Mouse (Mus musculus) embryonic facial prominence, embryonic 13.5 days (tissue): ENCODE data around the gene C8a. TPM values are rescaled to one million over a fixed set of nuclear protein-coding genes. Genes with fewer than 3 reads are reported as not detected.

Experiments used
- ATAC-seq: fragments of 200-750 bp; cut with Nextera tagmentation; 2 replicates; pipeline ENCODE4 v1.8.0; 2017; ENCODE audit warnings: low read depth; ENCODE audit not compliant: insufficient number of reproducible peaks, insufficient read depth, low FRiP score, low TSS enrichment
- H3K27ac ChIP-seq: fragments of 300-500 bp; sonication (generic); 2 replicates; pipeline ENCODE4 v1.5.1; 2015; ENCODE audit warnings: moderate library complexity, mild to moderate bottlenecking, inconsistent platforms
- H3K27me3 ChIP-seq: fragments of 300-500 bp; sonication (generic); 2 replicates; pipeline ENCODE4 v1.6.1; 2015; ENCODE audit warnings: mild to moderate bottlenecking, inconsistent platforms
- H3K36me3 ChIP-seq: fragments of 300-500 bp; sonication (generic); 2 replicates; pipeline ENCODE4 v1.6.1; 2015; ENCODE audit warnings: mild to moderate bottlenecking, inconsistent platforms
- H3K4me1 ChIP-seq: fragments of 300-500 bp; sonication (generic); 2 replicates; pipeline ENCODE4 v1.6.1; 2015; ENCODE audit warnings: inconsistent platforms
- H3K4me2 ChIP-seq: fragments of 300-500 bp; sonication (generic); 2 replicates; pipeline ENCODE4 v1.6.1; 2015; ENCODE audit warnings: moderate library complexity, mild to moderate bottlenecking, inconsistent platforms
- H3K4me3 ChIP-seq: fragments of 300-500 bp; sonication (generic); 2 replicates; pipeline ENCODE4 v1.5.1; 2015; ENCODE audit warnings: mild to moderate bottlenecking, inconsistent platforms
- H3K9ac ChIP-seq: fragments of 300-500 bp; sonication (generic); 2 replicates; pipeline ENCODE4 v1.6.1; 2015; ENCODE audit warnings: mild to moderate bottlenecking, inconsistent platforms
- H3K9me3 ChIP-seq: fragments of 300-500 bp; sonication (generic); 2 replicates; pipeline ENCODE4 v1.6.1; 2016; ENCODE audit warnings: inconsistent platforms
- WGBS: fragments of 180-500 bp; shearing (Covaris S2); methylation state at CpG from one replicate; pipeline ENCODE4 v1.1.7; 2015; ENCODE audit warnings: mixed read lengths; 5-methylcytosine and 5-hydroxymethylcytosine counted together
- polyA plus RNA-seq: library from polyadenylated mRNA; unstranded; fragments of >200 nt; fragmentation: Nextera tagmentation; extraction: Ambion mirVana; gene quantifications from 2 replicates; pipeline ENCODE4 v1.2.1, GENCODE M21; 2015

Gene C8a
- polyA plus RNA-seq, 1 experiment from 2014 or later: not detected

DNA sequence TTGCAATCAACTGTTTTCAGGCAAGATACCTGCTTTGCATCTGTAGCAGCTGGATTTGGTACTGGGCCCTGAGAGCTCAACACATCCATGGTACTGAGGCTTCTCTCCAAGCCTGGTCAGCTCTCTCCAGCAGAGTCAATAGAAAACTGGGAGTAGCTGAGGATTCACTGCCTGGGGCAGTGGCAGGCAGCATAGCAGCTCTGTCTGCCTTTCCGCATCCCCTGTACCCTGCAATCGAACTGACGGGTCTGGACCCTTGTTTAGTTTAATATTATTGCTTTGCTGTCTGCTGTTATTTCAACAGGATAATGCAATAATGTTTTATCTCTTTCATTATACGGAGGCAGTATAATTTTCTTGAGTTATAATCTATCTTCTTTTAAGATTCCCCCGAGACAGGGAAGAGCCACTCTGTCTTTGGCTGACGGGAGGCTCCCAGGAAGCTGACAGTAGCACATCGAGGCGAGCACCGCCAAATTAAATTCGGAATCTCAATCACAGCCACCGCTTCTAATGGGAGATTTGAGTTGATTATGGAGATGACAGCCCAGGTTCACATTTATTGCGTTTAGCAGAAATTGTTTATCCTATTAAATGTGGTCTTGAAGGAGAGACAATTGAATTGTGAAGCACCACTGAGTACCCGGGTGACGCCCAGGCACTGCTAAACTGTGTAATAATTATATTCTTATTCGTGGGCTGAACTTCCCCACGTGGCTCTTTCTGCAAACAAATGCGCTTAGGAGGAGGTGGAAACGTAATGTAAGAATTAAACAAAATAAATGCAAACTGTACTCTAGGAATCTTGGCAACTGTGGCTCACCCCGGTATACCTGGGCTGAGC is 70.6 kb downstream of the C8a start:
- no peaks in the 10 kb centered on the region for H3K4me1 ChIP-seq
- H3K4me2 ChIP-seq: no peak overlapping the region
- no peak overlapping the region for H3K4me3 ChIP-seq
- H3K27me3 ChIP-seq: no peaks in the 10 kb centered on the region
- ATAC-seq: no peak
- 71% methylated on average over 19 of the region's 19 CpGs for WGBS
- no peak overlapping the region for H3K9ac ChIP-seq
- no peaks in the 10 kb centered on the region for H3K36me3 ChIP-seq
- no peaks in the 10 kb centered on the region for H3K9me3 ChIP-seq
- H3K27ac ChIP-seq: no peak overlapping the region

DNA sequence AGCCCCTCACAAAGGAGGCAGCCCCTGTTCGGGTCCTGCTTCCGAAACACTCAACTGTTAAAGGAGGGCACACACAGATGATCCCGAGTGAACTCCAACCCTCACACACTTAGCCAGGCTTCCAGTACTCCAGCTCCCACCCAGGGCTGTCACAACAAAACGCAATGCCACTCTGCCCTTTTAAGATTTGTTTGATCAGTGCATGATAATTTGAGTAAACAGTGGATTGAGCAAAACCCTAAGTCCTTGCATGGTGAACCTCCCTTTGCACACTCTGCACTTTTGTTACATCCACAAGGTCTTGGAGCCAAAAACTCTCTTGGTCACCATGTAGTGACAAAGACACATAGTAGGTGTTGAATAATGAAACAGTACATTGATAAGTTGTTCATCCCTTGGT is 72.1 kb downstream of the C8a start:
- WGBS: 88% methylated on average over 4 of the region's 4 CpGs
- no peak overlapping the region for H3K27ac ChIP-seq
- H3K9ac ChIP-seq: no peak overlapping the region
- H3K36me3 ChIP-seq: no peaks in the 10 kb centered on the region
- H3K27me3 ChIP-seq: no peaks in the 10 kb centered on the region
- no peak overlapping the region for H3K4me3 ChIP-seq
- no peak for ATAC-seq
- H3K4me2 ChIP-seq: no peak overlapping the region
- H3K4me1 ChIP-seq: no peaks in the 10 kb centered on the region
- H3K9me3 ChIP-seq: no peaks in the 10 kb centered on the region

DNA sequence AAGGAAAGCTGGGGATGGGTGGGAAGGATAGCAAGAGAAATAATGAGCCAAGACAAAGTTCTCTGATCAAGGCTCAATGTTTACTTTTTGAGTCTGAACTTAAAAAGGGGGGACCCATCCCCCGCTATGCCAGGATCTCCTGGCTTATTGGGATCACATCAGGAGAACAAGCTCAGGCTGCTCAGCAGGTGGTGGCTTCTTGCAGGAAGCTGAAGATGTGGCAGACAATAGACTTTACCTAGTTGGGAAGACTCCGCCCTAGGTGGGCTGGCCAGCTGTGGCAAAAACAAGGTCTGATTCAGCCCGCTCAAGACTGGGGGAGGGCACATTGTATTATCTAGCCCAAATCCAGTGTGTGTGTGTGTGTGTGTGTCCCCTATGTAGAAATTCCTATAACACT is 74.6 kb downstream of the C8a start:
- no peak overlapping the region for H3K4me2 ChIP-seq
- H3K9ac ChIP-seq: no peak overlapping the region
- no peaks in the 10 kb centered on the region for H3K36me3 ChIP-seq
- H3K27me3 ChIP-seq: no peaks in the 10 kb centered on the region
- 90% methylated on average over 3 of the region's 3 CpGs for WGBS
- no peak for ATAC-seq
- H3K4me3 ChIP-seq: no peak overlapping the region
- no peak overlapping the region for H3K27ac ChIP-seq
- no peaks in the 10 kb centered on the region for H3K4me1 ChIP-seq
- no peaks in the 10 kb centered on the region for H3K9me3 ChIP-seq

DNA sequence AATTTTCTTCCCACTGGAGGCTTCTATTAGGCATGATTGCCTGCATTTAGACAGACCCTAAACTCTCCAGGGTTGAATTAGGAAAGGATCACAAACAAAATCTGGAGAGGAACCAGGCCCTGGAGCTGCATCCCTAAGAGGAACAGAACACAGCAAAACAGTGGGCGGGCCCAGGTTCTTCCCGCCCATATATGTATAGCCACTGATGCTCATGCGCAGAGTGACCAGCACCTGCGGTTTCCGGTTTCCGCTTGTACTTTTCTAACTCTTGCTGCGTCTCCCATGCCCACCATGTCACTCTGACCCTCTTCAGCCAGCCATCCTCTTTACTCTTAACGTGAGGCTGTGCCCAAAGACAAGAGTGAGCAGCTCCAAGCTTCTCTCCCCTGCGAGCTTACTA is 77.2 kb downstream of the C8a start:
- no peaks in the 10 kb centered on the region for H3K9me3 ChIP-seq
- no peak overlapping the region for H3K27ac ChIP-seq
- WGBS: 78% methylated on average over 9 of the region's 9 CpGs
- H3K27me3 ChIP-seq: no peaks in the 10 kb centered on the region
- no peaks in the 10 kb centered on the region for H3K4me1 ChIP-seq
- H3K4me3 ChIP-seq: no peak overlapping the region
- no peak overlapping the region for H3K4me2 ChIP-seq
- no peak for ATAC-seq
- H3K36me3 ChIP-seq: no peaks in the 10 kb centered on the region
- H3K9ac ChIP-seq: no peak overlapping the region

DNA sequence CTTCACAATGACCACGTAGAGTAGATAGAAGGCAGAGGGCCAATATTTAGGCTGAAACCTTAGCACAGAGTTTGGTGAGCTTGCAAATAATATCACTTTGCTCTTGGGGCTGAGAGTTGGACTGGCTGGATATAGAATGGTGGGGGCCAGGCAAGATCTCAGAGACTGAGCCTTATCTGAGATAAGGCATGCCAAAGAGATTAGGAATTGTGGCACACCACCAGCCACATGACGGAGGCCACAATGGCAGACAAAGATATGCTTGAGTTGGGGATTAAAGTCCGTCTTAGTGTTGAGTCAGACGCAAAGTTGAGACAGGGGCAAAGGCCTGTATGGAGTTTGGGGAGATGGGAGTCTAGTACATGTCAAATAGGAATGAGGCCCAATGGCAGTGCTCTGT is 84.1 kb downstream of the C8a start:
- ATAC-seq: no peak
- H3K36me3 ChIP-seq: no peaks in the 10 kb centered on the region
- no peak overlapping the region for H3K4me2 ChIP-seq

DNA sequence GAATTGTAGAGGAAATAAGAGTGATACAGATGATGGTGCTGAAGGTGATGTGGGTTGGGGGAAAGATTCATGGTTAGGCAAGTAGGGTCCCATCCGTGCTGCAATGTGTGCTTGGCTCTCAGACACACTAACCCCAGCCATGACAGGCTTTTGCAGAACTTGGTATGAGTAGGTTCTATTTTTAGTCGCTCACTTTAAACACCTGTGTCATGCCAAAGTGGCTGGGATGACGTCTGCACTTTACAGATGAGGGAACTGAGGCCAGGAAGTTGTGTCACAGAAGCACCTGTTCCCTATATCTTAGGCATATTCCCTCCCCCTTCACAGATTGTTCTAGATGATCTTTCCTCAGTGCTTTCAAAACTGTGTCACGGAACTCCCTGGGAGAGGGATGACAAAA is 93.9 kb downstream of the C8a start:
- Histone ChIP-seq H3K27me3 (no peaks in the 10 kb centered on the region), H3K36me3 (no peaks in the 10 kb centered on the region), H3K9ac (no peak overlapping the region), H3K27ac (no peak overlapping the region), H3K4me3 (no peak overlapping the region), H3K4me1 (no peaks in the 10 kb centered on the region), H3K4me2 (no peak overlapping the region), H3K9me3 (no peaks in the 10 kb centered on the region)
- WGBS: 77% methylated on average over 4 of the region's 4 CpGs
- ATAC-seq: no peak

More for the DNA sequence above, 84.1 kb downstream of the C8a start:
- Histone ChIP-seq H3K27ac (no peak overlapping the region), H3K9me3 (no peaks in the 10 kb centered on the region), H3K9ac (no peak overlapping the region), H3K4me3 (no peak overlapping the region), H3K4me1 (no peaks in the 10 kb centered on the region), H3K27me3 (no peaks in the 10 kb centered on the region)
- 87% methylated on average over 4 of the region's 4 CpGs for WGBS

DNA sequence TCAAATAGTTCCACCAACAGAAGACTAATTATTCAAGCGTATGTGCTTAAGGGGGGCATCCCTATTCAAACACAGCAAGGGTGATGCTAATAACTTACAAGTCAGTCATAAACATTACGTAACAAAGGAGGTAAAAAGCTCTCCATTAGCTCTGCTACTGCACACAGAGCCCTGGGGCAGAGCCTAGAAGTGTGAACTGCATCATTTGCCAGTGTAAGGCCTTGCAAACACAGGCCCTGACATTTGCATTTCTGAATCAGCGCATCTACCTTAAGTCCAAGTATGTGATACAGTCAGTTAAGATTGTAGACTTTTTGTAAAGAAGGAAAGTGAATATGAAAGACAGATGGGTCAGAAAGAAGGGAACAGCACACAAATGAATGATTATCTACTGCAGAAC is 94.8 kb downstream of the C8a start:
- Histone ChIP-seq H3K9ac (no peak overlapping the region), H3K27me3 (no peaks in the 10 kb centered on the region), H3K4me1 (no peaks in the 10 kb centered on the region), H3K27ac (no peak overlapping the region), H3K36me3 (no peaks in the 10 kb centered on the region), H3K4me2 (no peak overlapping the region), H3K4me3 (no peak overlapping the region), H3K9me3 (no peaks in the 10 kb centered on the region)
- 93% methylated on average over 3 of the region's 3 CpGs for WGBS
- ATAC-seq: no peak

DNA sequence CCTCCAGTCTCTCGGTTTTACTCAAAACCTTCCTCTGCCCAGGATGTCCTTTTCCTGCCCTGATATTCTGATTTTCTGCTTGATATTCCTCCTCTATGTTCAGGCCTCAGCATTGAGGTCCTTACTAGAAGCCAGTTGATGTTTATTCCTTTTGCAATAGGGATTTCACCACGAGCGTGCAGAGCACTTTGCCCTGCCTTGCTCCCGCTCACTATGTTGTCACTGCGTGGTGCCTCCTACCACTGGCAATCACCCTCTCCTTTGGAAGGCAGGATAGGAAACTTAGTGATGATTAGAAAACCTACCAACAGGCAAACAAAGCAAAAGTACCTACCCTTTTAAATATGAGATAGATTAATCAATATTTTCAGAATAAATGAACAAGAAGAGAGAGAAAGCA is 96.7 kb downstream of the C8a start:
- H3K4me1 ChIP-seq: no peaks in the 10 kb centered on the region
- H3K4me3 ChIP-seq: no peak overlapping the region
- no peak overlapping the region for H3K9ac ChIP-seq
- no peak overlapping the region for H3K27ac ChIP-seq
- no peak for ATAC-seq
- H3K27me3 ChIP-seq: no peaks in the 10 kb centered on the region; the same call in 1 of the 2 replicates
- H3K36me3 ChIP-seq: no peaks in the 10 kb centered on the region
- no peak overlapping the region for H3K4me2 ChIP-seq
- H3K9me3 ChIP-seq: no peaks in the 10 kb centered on the region
- 80% methylated on average over 5 of the region's 5 CpGs for WGBS

DNA sequence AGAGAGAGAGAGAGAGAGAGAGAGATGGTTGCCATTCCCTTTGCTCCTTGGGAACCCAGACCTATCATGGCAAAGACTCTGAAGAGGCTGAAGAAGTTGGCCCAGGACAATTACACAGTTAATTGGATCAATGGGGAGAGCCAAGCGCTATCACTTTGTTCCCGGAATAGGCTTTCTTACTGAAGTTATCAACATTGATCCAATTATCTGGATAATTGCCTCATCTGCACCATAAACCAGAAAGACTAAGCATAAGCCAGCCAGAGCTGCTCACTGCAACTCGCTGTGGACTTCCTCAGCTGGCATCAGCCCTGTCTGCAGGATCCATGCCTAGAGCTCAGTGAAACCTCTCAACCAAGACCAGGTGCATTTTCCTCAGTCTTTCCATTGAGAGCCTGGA is 100.6 kb downstream of the C8a start:
- Histone ChIP-seq H3K27ac (no peak overlapping the region), H3K27me3 (no peaks in the 10 kb centered on the region; the same call in 1 of the 2 replicates), H3K9me3 (no peaks in the 10 kb centered on the region), H3K4me2 (no peak overlapping the region), H3K36me3 (no peaks in the 10 kb centered on the region), H3K9ac (no peak overlapping the region), H3K4me3 (no peak overlapping the region), H3K4me1 (no peaks in the 10 kb centered on the region)
- 49% methylated on average over 3 of the region's 3 CpGs for WGBS
- ATAC-seq: no peak

DNA sequence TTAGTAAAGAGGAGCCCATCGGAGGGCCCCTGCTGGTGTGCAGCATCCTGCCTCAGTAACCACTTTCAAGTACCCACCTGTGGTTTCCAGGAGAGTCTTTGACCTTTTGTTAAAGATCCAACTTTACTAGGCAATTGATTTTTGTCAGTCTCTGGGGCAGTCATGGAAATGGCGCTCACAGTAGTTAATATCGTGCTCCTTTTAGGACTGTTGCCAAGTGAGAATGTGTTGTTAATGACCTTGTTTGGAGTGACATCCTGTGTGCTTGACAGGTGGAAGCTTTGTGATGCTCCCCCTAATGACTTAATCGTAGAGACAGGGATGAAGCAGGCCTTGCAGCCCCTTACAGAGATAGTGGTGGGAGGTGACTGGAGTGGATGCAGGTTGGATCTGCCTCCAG is 105.9 kb downstream of the C8a start:
- H3K9ac ChIP-seq: no peak overlapping the region
- H3K27ac ChIP-seq: no peak overlapping the region
- peaks cover 9% of the 10 kb centered on the region; the same call in 1 of the 2 replicates for H3K27me3 ChIP-seq
- H3K4me1 ChIP-seq: no peaks in the 10 kb centered on the region
- no peaks in the 10 kb centered on the region for H3K9me3 ChIP-seq
- no peak for ATAC-seq
- 79% methylated on average over 4 of the region's 4 CpGs for WGBS
- no peak overlapping the region for H3K4me2 ChIP-seq
- no peaks in the 10 kb centered on the region for H3K36me3 ChIP-seq
- H3K4me3 ChIP-seq: no peak overlapping the region

DNA sequence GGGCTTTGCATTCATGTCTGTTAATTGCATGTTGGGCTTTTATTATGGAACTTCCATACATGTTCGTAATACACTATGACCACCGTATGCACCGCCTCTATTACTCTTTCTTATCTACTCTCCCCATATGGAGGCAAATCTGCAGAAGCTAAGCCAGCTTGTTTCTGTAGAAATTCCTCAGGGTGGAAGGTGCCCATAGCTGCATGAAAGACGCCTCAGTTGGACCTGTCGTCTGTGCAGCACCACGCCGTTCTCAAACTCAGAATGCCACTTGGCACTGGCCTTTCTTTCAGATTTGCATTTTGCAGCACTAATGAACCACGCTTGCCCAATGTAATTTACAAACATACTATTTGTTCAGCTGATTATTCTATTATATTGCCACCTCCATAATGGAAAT is 106.6 kb downstream of the C8a start:
- Histone ChIP-seq H3K4me3 (no peak overlapping the region), H3K4me2 (no peak overlapping the region), H3K9me3 (no peaks in the 10 kb centered on the region), H3K36me3 (no peaks in the 10 kb centered on the region), H3K4me1 (no peaks in the 10 kb centered on the region), H3K27ac (no peak overlapping the region), H3K27me3 (peaks cover 9% of the 10 kb centered on the region; the same call in 1 of the 2 replicates), H3K9ac (no peak overlapping the region)
- 84% methylated on average over 8 of the region's 8 CpGs for whole genome bisulfite sequencing
- no peak for ATAC-seq

DNA sequence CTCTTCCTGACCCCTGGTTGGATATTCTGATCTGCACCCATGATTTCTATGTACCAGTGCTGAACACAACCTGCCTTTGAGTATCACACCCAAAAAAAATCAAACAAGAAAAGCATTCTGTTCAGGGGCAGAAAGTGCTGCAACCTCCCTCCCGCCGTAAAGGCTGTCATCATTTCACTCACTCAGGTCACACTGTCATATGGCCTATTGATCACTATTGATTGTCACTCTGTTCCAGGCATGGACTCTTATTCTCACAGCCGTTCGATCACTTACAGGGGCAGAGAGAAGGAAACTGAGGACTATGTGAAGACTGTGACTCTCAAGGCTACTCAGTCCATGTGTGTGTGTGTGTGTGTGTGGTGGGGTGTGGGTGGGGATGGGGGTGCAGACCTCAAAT is 108.0 kb downstream of the C8a start:
- Histone ChIP-seq H3K9me3 (no peaks in the 10 kb centered on the region), H3K27me3 (peaks cover 9% of the 10 kb centered on the region; the same call in 1 of the 2 replicates), H3K36me3 (no peaks in the 10 kb centered on the region), H3K4me3 (no peak overlapping the region), H3K4me1 (no peaks in the 10 kb centered on the region), H3K9ac (no peak overlapping the region), H3K4me2 (no peak overlapping the region), H3K27ac (no peak overlapping the region)
- ATAC-seq: no peak
- WGBS: 84% methylated on average over 4 of the region's 4 CpGs
